Mouse (Mus musculus): ENCODE results near the gene Ssrp1. TPM values are rescaled to one million over a fixed set of nuclear protein-coding genes. Genes with fewer than 3 reads are reported as not detected.

The Ssrp1 gene
- total and polyA plus RNA-seq, 2 experiments from 2014 or later = 144 to 155 TPM

- no peak overlapping the region for H3K4me2 ChIP-seq (ENCODE audit: low read depth)
- DNase-seq (no peak), ATAC-seq (no peak)
- H3K4me1 ChIP-seq (ENCODE audit: insufficient read depth) = no peaks in the 10 kb centered on the region
- H3K9me3 ChIP-seq (ENCODE audit: low read length) = no peaks in the 10 kb centered on the region
- H3K27ac ChIP-seq (ENCODE audit: low read depth, low read length) = no peak overlapping the region
- 76% methylated on average over 4 of the region's 4 CpGs for WGBS
- H3K4me3 ChIP-seq (ENCODE audit: low read depth, low read length) = no peak overlapping the region
- TF ChIP-seq CTCF (IDR thresholded peaks at IDR 0.05; ENCODE audit: low read depth) = no peak
- H3K36me3 ChIP-seq (ENCODE audit: insufficient read depth) = no peaks in the 10 kb centered on the region
- no peak overlapping the region for H3K9ac ChIP-seq
- H3K27me3 ChIP-seq (ENCODE audit: insufficient read depth, low read length) = no peaks in the 10 kb centered on the region
Measured at GRCm38 (mm10) chr2:85004341-85004740, 32.7 kb upstream of the Ssrp1 start.

- Histone ChIP-seq H3K27me3 (ENCODE audit: insufficient read depth, low read length) (no peaks in the 10 kb centered on the region), H3K4me2 (ENCODE audit: low read depth) (no peak overlapping the region), H3K36me3 (ENCODE audit: insufficient read depth) (no peaks in the 10 kb centered on the region), H3K4me3 (ENCODE audit: low read depth, low read length) (no peak overlapping the region), H3K4me1 (ENCODE audit: insufficient read depth) (no peaks in the 10 kb centered on the region), H3K9me3 (ENCODE audit: low read length) (no peaks in the 10 kb centered on the region), H3K27ac (ENCODE audit: low read depth, low read length) (no peak overlapping the region), H3K9ac (no peak overlapping the region)
- DNase-seq = no peak
- no peak for TF ChIP-seq CTCF (IDR thresholded peaks at IDR 0.05; ENCODE audit: low read depth)
- ATAC-seq = no peak
- WGBS = 81% methylated on average over 7 of the region's 7 CpGs
Measured at GRCm38 (mm10) chr2:85006600-85006999, 30.4 kb upstream of the Ssrp1 start.

GRCm38 (mm10) chr2:85007729-85008128 is 29.3 kb upstream of the Ssrp1 start:
- H3K9me3 ChIP-seq (ENCODE audit: low read length) = no peaks in the 10 kb centered on the region
- H3K27ac ChIP-seq (ENCODE audit: low read depth, low read length) = no peak overlapping the region
- H3K9ac ChIP-seq = no peak overlapping the region
- no peaks in the 10 kb centered on the region for H3K36me3 ChIP-seq (ENCODE audit: insufficient read depth)
- no peaks in the 10 kb centered on the region for H3K27me3 ChIP-seq (ENCODE audit: insufficient read depth, low read length)
- no peak overlapping the region for H3K4me3 ChIP-seq (ENCODE audit: low read depth, low read length)
- ATAC-seq (peak; percentile 39), DNase-seq (peak; percentile 36)
- H3K4me2 ChIP-seq (ENCODE audit: low read depth) = no peak overlapping the region
- 18% methylated on average over 4 of the region's 4 CpGs for WGBS
- peak; percentile 60 for TF ChIP-seq CTCF (IDR thresholded peaks at IDR 0.05; ENCODE audit: low read depth)
- H3K4me1 ChIP-seq (ENCODE audit: insufficient read depth) = no peaks in the 10 kb centered on the region

- H3K4me2 ChIP-seq (ENCODE audit: low read depth) = no peak overlapping the region
- no peaks in the 10 kb centered on the region for H3K36me3 ChIP-seq (ENCODE audit: insufficient read depth)
- ATAC-seq (no peak), DNase-seq (no peak)
- no peaks in the 10 kb centered on the region for H3K27me3 ChIP-seq (ENCODE audit: insufficient read depth, low read length)
- no peak overlapping the region for H3K4me3 ChIP-seq (ENCODE audit: low read depth, low read length)
- 90% methylated on average over 2 of the region's 2 CpGs for WGBS
- H3K27ac ChIP-seq (ENCODE audit: low read depth, low read length) = no peak overlapping the region
- no peak for TF ChIP-seq CTCF (IDR thresholded peaks at IDR 0.05; ENCODE audit: low read depth)
- no peak overlapping the region for H3K9ac ChIP-seq
- no peaks in the 10 kb centered on the region for H3K9me3 ChIP-seq (ENCODE audit: low read length)
- H3K4me1 ChIP-seq (ENCODE audit: insufficient read depth) = no peaks in the 10 kb centered on the region
Measured at GRCm38 (mm10) chr2:85009212-85009611, 27.8 kb upstream of the Ssrp1 start.

- Histone ChIP-seq H3K9me3 (ENCODE audit: low read length) (no peaks in the 10 kb centered on the region), H3K4me2 (ENCODE audit: low read depth) (no peak overlapping the region), H3K27me3 (ENCODE audit: insufficient read depth, low read length) (no peaks in the 10 kb centered on the region), H3K4me3 (ENCODE audit: low read depth, low read length) (no peak overlapping the region), H3K4me1 (ENCODE audit: insufficient read depth) (no peaks in the 10 kb centered on the region), H3K27ac (ENCODE audit: low read depth, low read length) (no peak overlapping the region), H3K36me3 (ENCODE audit: insufficient read depth) (no peaks in the 10 kb centered on the region), H3K9ac (no peak overlapping the region)
- WGBS = 65% methylated on average over 9 of the region's 9 CpGs
- DNase-seq = peak; percentile 59
- TF ChIP-seq CTCF (IDR thresholded peaks at IDR 0.05; ENCODE audit: low read depth) = no peak
- peak; percentile 30; the same call in 1 of the 2 replicates for ATAC-seq
Measured at GRCm38 (mm10) chr2:85011906-85012604, 25.0 kb upstream of the Ssrp1 start.

- DNase-seq (peak; percentile 71), ATAC-seq (peak; percentile 68)
- no peaks in the 10 kb centered on the region for H3K36me3 ChIP-seq (ENCODE audit: insufficient read depth)
- no peaks in the 10 kb centered on the region for H3K9me3 ChIP-seq (ENCODE audit: low read length)
- no peak overlapping the region for H3K27ac ChIP-seq (ENCODE audit: low read depth, low read length)
- H3K4me3 ChIP-seq (ENCODE audit: low read depth, low read length) = no peak overlapping the region
- no peaks in the 10 kb centered on the region for H3K27me3 ChIP-seq (ENCODE audit: insufficient read depth, low read length)
- TF ChIP-seq CTCF (IDR thresholded peaks at IDR 0.05; ENCODE audit: low read depth) = no peak
- H3K9ac ChIP-seq = no peak overlapping the region
- 75% methylated on average over 14 of the region's 14 CpGs for WGBS
- H3K4me1 ChIP-seq (ENCODE audit: insufficient read depth) = no peaks in the 10 kb centered on the region
- no peak overlapping the region for H3K4me2 ChIP-seq (ENCODE audit: low read depth)
Measured at GRCm38 (mm10) chr2:85012679-85013078, 24.4 kb upstream of the Ssrp1 start.

- Histone ChIP-seq H3K4me3 (ENCODE audit: low read depth, low read length) (no peak overlapping the region), H3K9me3 (ENCODE audit: low read length) (no peaks in the 10 kb centered on the region), H3K27me3 (ENCODE audit: insufficient read depth, low read length) (no peaks in the 10 kb centered on the region), H3K9ac (no peak overlapping the region), H3K36me3 (ENCODE audit: insufficient read depth) (no peaks in the 10 kb centered on the region), H3K27ac (ENCODE audit: low read depth, low read length) (no peak overlapping the region), H3K4me1 (ENCODE audit: insufficient read depth) (no peaks in the 10 kb centered on the region), H3K4me2 (ENCODE audit: low read depth) (no peak overlapping the region)
- WGBS = 84% methylated on average over 5 of the region's 5 CpGs
- no peak for TF ChIP-seq CTCF (IDR thresholded peaks at IDR 0.05; ENCODE audit: low read depth)
- DNase-seq = no peak
- ATAC-seq = no peak
Measured at GRCm38 (mm10) chr2:85013826-85014587, 23.0 kb upstream of the Ssrp1 start.
